Mouse (Mus musculus) cerebellum, adult 2 months (tissue): Measurements from ENCODE around the gene Nod1. TPM values are rescaled to one million over a fixed set of nuclear protein-coding genes. Genes with fewer than 3 reads are reported as not detected.

Source experiments
- DNase-seq, 2 experiments: peaks; one replicate each; pipeline ENCODE4 v3.0.0; 2021
- H3K27ac ChIP-seq: fragments of 200-500 bp; 2 replicates; pipeline ENCODE4 v1.5.1; 2012; ENCODE audit warnings: low read length, control low read depth, inconsistent platforms; ENCODE audit not compliant: insufficient read depth
- H3K27me3 ChIP-seq: fragments of 200-500 bp; 2 replicates; pipeline ENCODE4 v1.6.1; 2012; ENCODE audit warnings: inconsistent platforms, mild to moderate bottlenecking, low read length, moderate library complexity; ENCODE audit not compliant: control insufficient read depth, insufficient read depth
- H3K4me1 ChIP-seq: fragments of 200-500 bp; 2 replicates; pipeline ENCODE4 v1.6.1; 2011; ENCODE audit warnings: low read length; ENCODE audit not compliant: control insufficient read depth, insufficient read depth
- H3K4me3 ChIP-seq: fragments of 200-500 bp; replicated peaks from 2 replicates; pipeline ENCODE3; 2011; ENCODE audit warnings: mild to moderate bottlenecking, low read depth, low read length, control low read depth; ENCODE audit not compliant: insufficient read depth
- CTCF ChIP-seq: fragments of 200-500 bp; IDR thresholded peaks from 2 replicates; pipeline ENCODE4 v1.5.1; 2011; ENCODE audit warnings: low read depth, mild to moderate bottlenecking, control low read depth, low read length, moderate library complexity, borderline replicate concordance; ENCODE audit not compliant: insufficient read depth
- POLR2A ChIP-seq: fragments of 200-500 bp; IDR thresholded peaks from 2 replicates; pipeline ENCODE4 v1.6.1; 2011; ENCODE audit warnings: low read length, control low read depth, borderline replicate concordance; ENCODE audit not compliant: insufficient read depth
- WGBS: fragments of 180-500 bp; shearing (Covaris S2); methylation state at CpG from one replicate; pipeline ENCODE4 v1.1.7; 2018; 5-methylcytosine and 5-hydroxymethylcytosine counted together
- polyA plus RNA-seq: library from polyadenylated mRNA; depleted of rRNA; stranded (reverse); fragments of >200 nt; gene quantifications from 2 replicates; pipeline ENCODE4 v1.2.3, GENCODE M21; 2012

Gene Nod1
- polyA plus RNA-seq, 1 experiment, result 8.0 TPM

GRCm38 (mm10) chr6:55009391-55010230 is 37.2 kb upstream of the Nod1 start:
- H3K27me3 ChIP-seq, result no peaks in the 10 kb centered on the region
- WGBS, result 18% methylated on average over 16 of the region's 16 CpGs
- DNase-seq, result peak; percentile 12
- no peaks in the 10 kb centered on the region for H3K4me1 ChIP-seq
- H3K27ac ChIP-seq, result 0 out of 2 replicates have a peak overlapping the region, but pooled peaks have one; percentile 7
- TF ChIP-seq POLR2A (no peak), CTCF (no peak)
- H3K4me3 ChIP-seq, result no peak overlapping the region

GRCm38 (mm10) chr6:55008401-55008800 is 36.0 kb upstream of the Nod1 start:
- H3K27me3 ChIP-seq, result no peaks in the 10 kb centered on the region
- H3K4me3 ChIP-seq, result no peak overlapping the region
- WGBS, result 81% methylated on average over 8 of the region's 8 CpGs
- H3K4me1 ChIP-seq, result no peaks in the 10 kb centered on the region
- TF ChIP-seq CTCF (no peak), POLR2A (no peak)
- no peak for DNase-seq
- no peak overlapping the region for H3K27ac ChIP-seq

- no peak for DNase-seq
- Histone ChIP-seq H3K4me3 (no peak overlapping the region), H3K4me1 (no peaks in the 10 kb centered on the region), H3K27ac (no peak overlapping the region), H3K27me3 (no peaks in the 10 kb centered on the region)
- TF ChIP-seq CTCF, result no peak
- TF ChIP-seq POLR2A, result no peak
- WGBS, result 77% methylated on average over 4 of the region's 4 CpGs
Measured at GRCm38 (mm10) chr6:55003559-55003958, 31.1 kb upstream of the Nod1 start.

- H3K27me3 ChIP-seq, result no peaks in the 10 kb centered on the region
- WGBS, result 71% methylated on average over 4 of the region's 4 CpGs
- TF ChIP-seq POLR2A, result no peak
- no peak for TF ChIP-seq CTCF
- DNase-seq, result no peak
- H3K27ac ChIP-seq, result no peak overlapping the region
- no peak overlapping the region for H3K4me3 ChIP-seq
- no peaks in the 10 kb centered on the region for H3K4me1 ChIP-seq
Measured at GRCm38 (mm10) chr6:55002438-55002837, 30.0 kb upstream of the Nod1 start.

- no peaks in the 10 kb centered on the region for H3K27me3 ChIP-seq
- H3K4me3 ChIP-seq, result no peak overlapping the region
- no peaks in the 10 kb centered on the region for H3K4me1 ChIP-seq
- TF ChIP-seq CTCF (no peak), POLR2A (no peak)
- H3K27ac ChIP-seq, result no peak overlapping the region
- 85% methylated on average over 4 of the region's 4 CpGs for WGBS
- DNase-seq, result no peak
Measured at GRCm38 (mm10) chr6:55001320-55001719, 28.9 kb upstream of the Nod1 start.

- H3K4me1 ChIP-seq, result no peaks in the 10 kb centered on the region
- H3K4me3 ChIP-seq, result no peak overlapping the region
- DNase-seq, result no peak
- no peak for TF ChIP-seq CTCF
- TF ChIP-seq POLR2A, result no peak
- 79% methylated on average over 6 of the region's 6 CpGs for WGBS
- H3K27me3 ChIP-seq, result no peaks in the 10 kb centered on the region
- no peak overlapping the region for H3K27ac ChIP-seq
Measured at GRCm38 (mm10) chr6:54997726-54998125, 25.3 kb upstream of the Nod1 start.

- H3K4me1 ChIP-seq, result no peaks in the 10 kb centered on the region
- 91% methylated on average over 3 of the region's 3 CpGs for WGBS
- no peak overlapping the region for H3K4me3 ChIP-seq
- no peak for TF ChIP-seq CTCF
- no peak for TF ChIP-seq POLR2A
- H3K27ac ChIP-seq, result no peak overlapping the region
- H3K27me3 ChIP-seq, result no peaks in the 10 kb centered on the region
- no peak for DNase-seq
Measured at GRCm38 (mm10) chr6:54996361-54996760, 23.9 kb upstream of the Nod1 start.

- WGBS, result under 1% methylated on average over 41 of the region's 41 CpGs
- TF ChIP-seq POLR2A (peak; percentile 95), CTCF (peak; percentile 73)
- Histone ChIP-seq H3K27ac (peak within 1 kb of the TSS; percentile 60), H3K27me3 (no peaks in the 10 kb centered on the region), H3K4me3 (peak within 1 kb of the TSS; percentile 73), H3K4me1 (no peaks in the 10 kb centered on the region; the same call in 1 of the 2 replicates)
- DNase-seq, result peak; percentile 98 to 99
Measured at GRCm38 (mm10) chr6:54992734-54993260, 20.4 kb upstream of the Nod1 start, which contains the start of gene Ggct. TSS of gene Ggct (minus strand) at chr6:54992950.
